Mouse (Mus musculus) midbrain, embryonic 16.5 days (tissue): Measurements from ENCODE around the gene Hlcs. TPM values are rescaled to one million over a fixed set of nuclear protein-coding genes. Genes with fewer than 3 reads are reported as not detected.

Source experiments
- ATAC-seq: fragments of 200-750 bp; cut with Nextera tagmentation; 2 replicates; pipeline ENCODE4 v1.8.0; 2017; ENCODE audit warnings: moderate TSS enrichment
- H3K27ac ChIP-seq: fragments of 300-500 bp; sonication (generic); 2 replicates; pipeline ENCODE4 v1.5.1; 2014; ENCODE audit warnings: mild to moderate bottlenecking, low read length, mixed read lengths
- H3K27me3 ChIP-seq: fragments of 300-500 bp; sonication (generic); 2 replicates; pipeline ENCODE4 v1.6.1; 2014; ENCODE audit warnings: low read depth, low read length, mixed read lengths; ENCODE audit not compliant: control insufficient read depth, insufficient read depth
- H3K36me3 ChIP-seq: fragments of 300-500 bp; sonication (generic); 2 replicates; pipeline ENCODE4 v1.6.1; 2014; ENCODE audit warnings: mild to moderate bottlenecking, low read length, moderate library complexity, mixed read lengths; ENCODE audit not compliant: control insufficient read depth, insufficient read depth
- H3K4me1 ChIP-seq: fragments of 300-500 bp; sonication (generic); 2 replicates; pipeline ENCODE4 v1.6.1; 2014; ENCODE audit warnings: mild to moderate bottlenecking, low read length, mixed read lengths; ENCODE audit not compliant: control insufficient read depth, insufficient read depth
- H3K4me2 ChIP-seq: fragments of 300-500 bp; sonication (generic); 2 replicates; pipeline ENCODE4 v1.6.1; 2014; ENCODE audit warnings: mild to moderate bottlenecking, low read length, mixed read lengths
- H3K4me3 ChIP-seq: fragments of 300-500 bp; sonication (generic); 2 replicates; pipeline ENCODE4 v1.5.1; 2014; ENCODE audit warnings: low read depth, mild to moderate bottlenecking, low read length, moderate library complexity, mixed read lengths
- H3K9ac ChIP-seq: fragments of 300-500 bp; sonication (generic); 2 replicates; pipeline ENCODE4 v1.6.1; 2014; ENCODE audit warnings: low read depth, low read length, mixed read lengths
- H3K9me3 ChIP-seq: fragments of 300-500 bp; sonication (generic); replicated peaks from 2 replicates; pipeline ENCODE4 v1.6.1; 2014; ENCODE audit warnings: mild to moderate bottlenecking, low read length, mixed read lengths; ENCODE audit not compliant: control insufficient read depth, poor library complexity, severe bottlenecking
- WGBS: fragments of 180-500 bp; shearing (Covaris S2); extraction: QIAGEN DNeasy Blood & Tissue Kit; methylation state at CpG from one replicate; pipeline ENCODE4 v1.1.7; 2014; 5-methylcytosine and 5-hydroxymethylcytosine counted together
- polyA plus RNA-seq: library from polyadenylated mRNA; unstranded; fragments of >200 nt; fragmentation: Nextera tagmentation; extraction: Ambion mirVana; gene quantifications from 2 replicates; pipeline ENCODE4 v1.2.1, GENCODE M21; 2015

Hlcs gene
- polyA plus RNA-seq, 1 experiment from 2014 or later, result 8.6 TPM

DNA sequence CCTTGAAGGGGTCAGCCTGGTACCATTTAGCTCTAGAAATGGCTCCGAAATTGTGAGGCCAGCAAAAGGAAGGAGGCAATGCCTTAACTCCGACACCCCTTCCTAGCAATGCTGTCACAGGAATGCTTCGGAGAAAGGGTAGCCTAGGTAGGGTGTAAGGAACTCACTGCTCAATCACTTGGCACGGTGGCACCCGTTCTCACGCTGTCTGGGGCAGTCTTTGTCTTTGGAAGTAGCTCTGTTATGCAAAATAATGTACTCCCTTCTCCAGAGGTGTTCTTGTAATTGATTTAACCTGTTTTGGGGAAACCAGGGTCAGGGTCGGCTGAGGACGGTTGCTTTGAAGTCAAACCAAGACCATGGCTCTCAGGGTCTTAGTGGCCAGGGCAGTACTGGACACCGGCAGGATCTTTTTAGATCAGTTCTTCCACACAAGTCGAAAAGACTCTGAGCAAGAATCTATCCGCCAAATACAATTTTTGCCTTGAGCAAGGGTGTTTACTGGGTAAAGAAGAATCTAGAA is 225.1 kb downstream of the Hlcs start:
- Histone ChIP-seq H3K36me3 (no peaks in the 10 kb centered on the region), H3K4me1 (peaks cover 7% of the 10 kb centered on the region), H3K27me3 (peaks cover 70% of the 10 kb centered on the region), H3K9me3 (no peaks in the 10 kb centered on the region), H3K9ac (no peak overlapping the region), H3K27ac (no peak overlapping the region), H3K4me2 (no peak overlapping the region), H3K4me3 (no peak overlapping the region)
- 4% methylated on average over 11 of the region's 11 CpGs for WGBS
- ATAC-seq, result no peak

GRCm38 (mm10) chr16:94087570-94088225 is 225.7 kb downstream of the Hlcs start:
- no peak overlapping the region for H3K4me3 ChIP-seq
- WGBS, result 4% methylated on average over 16 of the region's 16 CpGs
- peaks cover 66% of the 10 kb centered on the region for H3K27me3 ChIP-seq
- H3K9me3 ChIP-seq, result no peaks in the 10 kb centered on the region
- no peak overlapping the region for H3K27ac ChIP-seq
- no peak for ATAC-seq
- peaks cover 7% of the 10 kb centered on the region for H3K4me1 ChIP-seq
- H3K36me3 ChIP-seq, result no peaks in the 10 kb centered on the region
- H3K4me2 ChIP-seq, result no peak overlapping the region
- no peak overlapping the region for H3K9ac ChIP-seq

- H3K4me2 ChIP-seq, result no peak overlapping the region
- H3K9ac ChIP-seq, result no peak overlapping the region
- no peaks in the 10 kb centered on the region for H3K9me3 ChIP-seq
- no peak overlapping the region for H3K27ac ChIP-seq
- 2% methylated on average over 50 of the region's 50 CpGs for WGBS
- no peak overlapping the region for H3K4me3 ChIP-seq
- H3K4me1 ChIP-seq, result peaks cover 7% of the 10 kb centered on the region
- no peaks in the 10 kb centered on the region for H3K36me3 ChIP-seq
- no peak for ATAC-seq
- peaks cover 66% of the 10 kb centered on the region for H3K27me3 ChIP-seq
These were observed 226.4 kb downstream of the Hlcs start for GRCm38 (mm10) chr16:94086701-94087569.

DNA sequence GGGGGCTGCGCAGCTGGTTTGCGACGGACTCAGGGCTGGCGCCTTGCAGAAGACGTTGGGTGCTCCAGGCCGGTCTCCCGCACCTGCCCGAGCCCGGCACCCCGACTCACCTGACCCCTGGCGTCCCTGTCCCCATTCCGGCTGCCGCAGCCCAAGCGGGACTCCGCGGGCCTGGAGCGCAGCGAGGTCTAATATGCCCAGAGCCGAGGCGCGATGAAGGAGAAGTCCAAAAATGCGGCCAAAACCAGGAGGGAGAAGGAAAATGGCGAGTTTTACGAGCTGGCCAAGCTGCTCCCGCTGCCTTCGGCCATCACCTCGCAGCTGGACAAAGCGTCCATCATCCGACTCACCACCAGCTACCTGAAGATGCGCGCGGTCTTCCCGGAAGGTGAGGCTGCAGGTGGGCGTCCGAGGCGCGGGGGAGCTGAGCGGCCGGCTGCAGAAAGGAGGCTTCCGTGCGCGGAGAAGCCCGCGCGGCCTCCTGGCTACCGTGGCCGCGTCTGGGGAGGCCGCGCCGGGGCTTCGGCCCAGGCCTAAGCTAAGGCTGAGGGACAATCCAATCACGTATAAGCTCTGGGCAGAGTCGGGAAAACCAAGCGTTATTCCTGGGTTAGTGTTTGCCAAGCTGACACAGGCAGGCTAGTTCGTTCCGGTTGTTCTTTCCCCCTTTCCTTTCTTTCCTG is 227.6 kb downstream of the Hlcs start:
- Histone ChIP-seq H3K4me1 (peaks cover 7% of the 10 kb centered on the region), H3K36me3 (no peaks in the 10 kb centered on the region), H3K9me3 (no peaks in the 10 kb centered on the region), H3K4me2 (peak overlapping the region; percentile 39; the same call in 1 of the 2 replicates), H3K9ac (peak overlapping the region; percentile 10; the same call in 1 of the 2 replicates), H3K27me3 (peaks cover 65% of the 10 kb centered on the region), H3K4me3 (peak overlapping the region; percentile 25; the same call in 1 of the 2 replicates), H3K27ac (no peak overlapping the region)
- under 1% methylated on average over 57 of the region's 57 CpGs for WGBS
- ATAC-seq, result no peak

GRCm38 (mm10) chr16:94084711-94085602 is 228.4 kb downstream of the Hlcs start, which contains the start of gene Sim2:
Sim2 (plus strand) TSS chr16:94084931.
- peak within 1 kb of the TSS; percentile 39 for H3K4me2 ChIP-seq
- no peak for ATAC-seq
- peaks cover 7% of the 10 kb centered on the region for H3K4me1 ChIP-seq
- peak within 1 kb of the TSS; percentile 25 for H3K4me3 ChIP-seq
- peaks cover 62% of the 10 kb centered on the region for H3K27me3 ChIP-seq
- WGBS, result under 1% methylated on average over 66 of the region's 96 CpGs
- no peak within 1 kb of the TSS for H3K27ac ChIP-seq
- no peaks in the 10 kb centered on the region for H3K9me3 ChIP-seq
- peak within 1 kb of the TSS; percentile 10; the same call in 1 of the 2 replicates for H3K9ac ChIP-seq
- H3K36me3 ChIP-seq, result no peaks in the 10 kb centered on the region

- no peak for ATAC-seq
- Histone ChIP-seq H3K4me2 (no peak overlapping the region), H3K27ac (no peak overlapping the region), H3K4me1 (peaks cover 7% of the 10 kb centered on the region), H3K4me3 (no peak overlapping the region), H3K27me3 (peaks cover 57% of the 10 kb centered on the region), H3K36me3 (no peaks in the 10 kb centered on the region), H3K9me3 (no peaks in the 10 kb centered on the region), H3K9ac (no peak overlapping the region)
- under 1% methylated on average over 41 of the region's 41 CpGs for WGBS
These were observed 229.4 kb downstream of the Hlcs start for GRCm38 (mm10) chr16:94083848-94084525.

- 1% methylated on average over 46 of the region's 46 CpGs for WGBS
These were observed 230.2 kb downstream of the Hlcs start for GRCm38 (mm10) chr16:94082960-94083847.

More at GRCm38 (mm10) chr16:94082960-94083847, 230.2 kb downstream of the Hlcs start:
- H3K4me3 ChIP-seq, result no peak overlapping the region
- no peaks in the 10 kb centered on the region for H3K36me3 ChIP-seq
- no peak for ATAC-seq
- no peaks in the 10 kb centered on the region for H3K9me3 ChIP-seq
- peaks cover 58% of the 10 kb centered on the region for H3K27me3 ChIP-seq
- H3K27ac ChIP-seq, result no peak overlapping the region
- peaks cover 7% of the 10 kb centered on the region for H3K4me1 ChIP-seq
- H3K9ac ChIP-seq, result no peak overlapping the region
- H3K4me2 ChIP-seq, result no peak overlapping the region
